Mouse (Mus musculus) MEL (cell line): Measurements from ENCODE around the gene Siae. TPM values are rescaled to one million over a fixed set of nuclear protein-coding genes. Genes with fewer than 3 reads are reported as not detected.

ENCODE experiments used
- DNase-seq: peaks from one replicate; pipeline ENCODE4 v3.0.0; 2011; ENCODE audit warnings: low read depth, low spot score
- H3K27ac ChIP-seq: 2 replicates; pipeline ENCODE4 v1.5.1; 2012; ENCODE audit warnings: low read depth, mild to moderate bottlenecking, control low read depth, low read length, moderate library complexity; ENCODE audit not compliant: control insufficient read depth
- H3K27me3 ChIP-seq, 2 experiments: fragments of 150-350 bp in 1 of 2; sonication (generic) in 1 of 2; 2 replicates each; pipeline ENCODE4 v1.6.1; 2012; ENCODE audit warnings: low read length in 2 of 2, mild to moderate bottlenecking in 2 of 2, improper control_type of control experiment in 1 of 2, moderate library complexity in 1 of 2; ENCODE audit not compliant: insufficient read depth in 2 of 2, control insufficient read depth in 1 of 2
- H3K36me3 ChIP-seq, 2 experiments: 2 replicates each; pipeline ENCODE4 v1.6.1; 2012 to 2014; ENCODE audit warnings: low read length in 2 of 2, improper control_type of control experiment in 1 of 2, inconsistent platforms in 1 of 2, mild to moderate bottlenecking in 1 of 2; ENCODE audit not compliant: insufficient read depth in 2 of 2, control insufficient read depth in 1 of 2
- H3K4me1 ChIP-seq, 2 experiments: fragments of 150-350 bp in 1 of 2; sonication (generic) in 1 of 2; 2 replicates each; pipeline ENCODE4 v1.6.1; 2012; ENCODE audit warnings: low read length in 2 of 2, improper control_type of control experiment in 1 of 2, mild to moderate bottlenecking in 1 of 2; ENCODE audit not compliant: insufficient read depth in 2 of 2, control insufficient read depth in 1 of 2
- H3K4me3 ChIP-seq, 2 experiments: fragments of 150-350 bp in 1 of 2; sonication (generic) in 1 of 2; 2 replicates each; pipeline ENCODE4 v1.5.1; 2012; ENCODE audit warnings: low read depth in 2 of 2, low read length in 2 of 2, mild to moderate bottlenecking in 2 of 2, moderate library complexity in 2 of 2, control low read depth in 1 of 2, improper control_type of control experiment in 1 of 2; ENCODE audit not compliant: control insufficient read depth in 1 of 2, insufficient read depth in 1 of 2
- H3K79me2 ChIP-seq: 2 replicates; pipeline ENCODE4 v1.6.1; 2012; ENCODE audit warnings: mild to moderate bottlenecking, low read length, moderate library complexity; ENCODE audit not compliant: control insufficient read depth, poor library complexity, insufficient read depth
- H3K9ac ChIP-seq: 2 replicates; pipeline ENCODE4 v1.6.1; 2012; ENCODE audit warnings: low read depth, mild to moderate bottlenecking, control low read depth, low read length, moderate library complexity; ENCODE audit not compliant: control insufficient read depth, poor library complexity, severe bottlenecking
- H3K9me3 ChIP-seq: fragments of 150-350 bp; sonication (generic); replicated peaks from 2 replicates; pipeline ENCODE4 v1.6.1; 2012; ENCODE audit warnings: mild to moderate bottlenecking, low read length, improper control_type of control experiment, moderate library complexity; ENCODE audit not compliant: insufficient read depth
- CHD1 ChIP-seq: IDR thresholded peaks from 2 replicates; pipeline ENCODE4 v1.6.1; 2012; ENCODE audit warnings: low read depth, mild to moderate bottlenecking, inconsistent platforms, low read length, improper control_type of control experiment
- CHD2 ChIP-seq: IDR thresholded peaks from 2 replicates; pipeline ENCODE4 v1.6.1; 2011; ENCODE audit warnings: low read length, improper control_type of control experiment
- CTCF ChIP-seq, 3 experiments: IDR thresholded peaks in 2 of 3; conservative IDR thresholded peaks in 1 of 3; 2 replicates each; pipeline ENCODE4 v1.5.1; 2011 to 2012; ENCODE audit warnings: low read length in 3 of 3, low read depth in 2 of 3, mild to moderate bottlenecking in 2 of 3, improper control_type of control experiment in 1 of 3, inconsistent platforms in 1 of 3, mixed read lengths in 1 of 3, moderate library complexity in 1 of 3; ENCODE audit not compliant: control insufficient read depth in 1 of 3, insufficient read depth in 1 of 3, poor library complexity in 1 of 3, severe bottlenecking in 1 of 3
- ELF1 ChIP-seq: IDR thresholded peaks from 2 replicates; pipeline ENCODE4 v1.6.1; 2014; ENCODE audit warnings: low read depth, mild to moderate bottlenecking, inconsistent platforms, low read length, improper control_type of control experiment, moderate library complexity
- EP300 ChIP-seq, 2 experiments: IDR thresholded peaks; 2 replicates each; pipeline ENCODE4 v1.6.1; 2011; ENCODE audit warnings: improper control_type of control experiment in 2 of 2, low read length in 2 of 2, low read depth in 1 of 2, mild to moderate bottlenecking in 1 of 2
- ETS1 ChIP-seq: IDR thresholded peaks from 2 replicates; pipeline ENCODE4 v1.6.1; 2012; ENCODE audit warnings: low read depth, mild to moderate bottlenecking, inconsistent platforms, low read length, improper control_type of control experiment, moderate library complexity
- GABPA ChIP-seq: IDR thresholded peaks from 2 replicates; pipeline ENCODE4 v1.6.1; 2012; ENCODE audit warnings: low read depth, mild to moderate bottlenecking, inconsistent platforms, low read length, improper control_type of control experiment, moderate library complexity
- GATA1 ChIP-seq: IDR thresholded peaks from 2 replicates; pipeline ENCODE4 v1.6.1; 2011; ENCODE audit warnings: low read depth, low read length, improper control_type of control experiment
- MAFK ChIP-seq: IDR thresholded peaks from 2 replicates; pipeline ENCODE4 v1.6.1; 2011; ENCODE audit warnings: low read depth, mild to moderate bottlenecking, low read length, improper control_type of control experiment, borderline replicate concordance
- MAX ChIP-seq: IDR thresholded peaks from 2 replicates; pipeline ENCODE4 v1.6.1; 2011; ENCODE audit warnings: low read length, improper control_type of control experiment
- MEF2A ChIP-seq: IDR thresholded peaks from 2 replicates; pipeline ENCODE4 v1.6.1; 2014; ENCODE audit warnings: low read depth, mild to moderate bottlenecking, inconsistent platforms, low read length, improper control_type of control experiment; ENCODE audit not compliant: poor library complexity, insufficient replicate concordance, severe bottlenecking; ENCODE audit errors: extremely low read depth
- NELFE ChIP-seq: IDR thresholded peaks from 2 replicates; pipeline ENCODE4 v1.6.1; 2011; ENCODE audit warnings: low read depth, low read length, improper control_type of control experiment
- NRF1 ChIP-seq: IDR thresholded peaks from 2 replicates; pipeline ENCODE4 v1.6.1; 2014; ENCODE audit warnings: low read depth, mild to moderate bottlenecking, inconsistent platforms, low read length, improper control_type of control experiment, moderate library complexity; ENCODE audit not compliant: poor library complexity, insufficient read depth, severe bottlenecking
- POLR2A ChIP-seq, 2 experiments: IDR thresholded peaks; 2 replicates each; pipeline ENCODE4 v1.6.1; 2011 to 2012; ENCODE audit warnings: low read length in 2 of 2, mild to moderate bottlenecking in 2 of 2, control low read depth in 1 of 2, improper control_type of control experiment in 1 of 2, low read depth in 1 of 2, moderate library complexity in 1 of 2; ENCODE audit not compliant: control insufficient read depth in 1 of 2, insufficient read depth in 1 of 2, poor library complexity in 1 of 2
- POLR2AphosphoS2 ChIP-seq: IDR thresholded peaks from 2 replicates; pipeline ENCODE4 v1.6.1; 2011; ENCODE audit warnings: low read length, improper control_type of control experiment
- TAL1 ChIP-seq: IDR thresholded peaks from 2 replicates; pipeline ENCODE4 v1.6.1; 2012; ENCODE audit warnings: mild to moderate bottlenecking, inconsistent platforms, low read length, moderate library complexity, mixed read lengths
- UBTF ChIP-seq: IDR thresholded peaks from 2 replicates; pipeline ENCODE4 v1.6.1; 2012; ENCODE audit warnings: low read depth, mild to moderate bottlenecking, inconsistent platforms, low read length, improper control_type of control experiment, moderate library complexity, borderline replicate concordance; ENCODE audit not compliant: insufficient read depth
- polyA plus RNA-seq, 2 experiments: library from polyadenylated mRNA; stranded (reverse) in 1 of 2; unstranded in 1 of 2; fragments of >175 nt in 1 of 2; fragments of >200 nt in 1 of 2; gene quantifications; 2 replicates each; pipeline versions ENCODE4 v1.2.1 to v1.2.4; 2012; ENCODE audit warnings: low replicate concordance in 2 of 2, low read depth in 1 of 2; ENCODE audit not compliant: insufficient read length in 2 of 2, insufficient read depth in 1 of 2, missing spikeins in 1 of 2
- total RNA-seq: library from RNA; depleted of rRNA; stranded (reverse); fragments of 300-350 nt; gene quantifications from 2 replicates; pipeline ENCODE4 v1.2.3, GENCODE M21; 2012

Gene Siae
- total and polyA plus RNA-seq, 3 experiments: 4.9 to 9.2 TPM; not detected in 1

DNA sequence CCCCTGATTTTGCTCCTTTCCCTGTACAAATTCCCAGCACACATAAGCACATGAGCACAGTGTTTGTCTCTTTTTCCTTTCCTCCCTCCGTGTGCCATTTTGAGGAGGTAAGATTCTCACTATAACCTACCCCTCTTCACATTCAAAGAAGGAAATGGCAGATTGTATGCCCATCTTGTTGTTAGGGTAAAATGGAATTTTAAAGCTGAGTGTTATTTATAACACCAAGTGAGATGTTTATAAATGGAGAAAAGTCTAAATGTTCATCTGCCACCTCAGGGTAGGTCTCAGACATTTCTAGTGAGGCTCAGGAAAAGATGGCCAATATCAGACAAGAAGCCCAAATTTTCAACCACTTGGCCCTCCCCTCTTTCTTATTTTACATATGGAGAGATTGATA is 69.0 kb downstream of the Siae start:
- no peaks in the 10 kb centered on the region for H3K4me1 ChIP-seq
- no peaks in the 10 kb centered on the region for H3K9me3 ChIP-seq
- no peaks in the 10 kb centered on the region for H3K79me2 ChIP-seq
- H3K27me3 ChIP-seq: no peaks in the 10 kb centered on the region
- no peaks in the 10 kb centered on the region for H3K36me3 ChIP-seq
- no peak overlapping the region for H3K27ac ChIP-seq
- TF ChIP-seq MAX (no peak), CHD2 (no peak), CHD1 (no peak)
- DNase-seq: no peak
- H3K9ac ChIP-seq: no peak overlapping the region
- H3K4me3 ChIP-seq: no peak overlapping the region

DNA sequence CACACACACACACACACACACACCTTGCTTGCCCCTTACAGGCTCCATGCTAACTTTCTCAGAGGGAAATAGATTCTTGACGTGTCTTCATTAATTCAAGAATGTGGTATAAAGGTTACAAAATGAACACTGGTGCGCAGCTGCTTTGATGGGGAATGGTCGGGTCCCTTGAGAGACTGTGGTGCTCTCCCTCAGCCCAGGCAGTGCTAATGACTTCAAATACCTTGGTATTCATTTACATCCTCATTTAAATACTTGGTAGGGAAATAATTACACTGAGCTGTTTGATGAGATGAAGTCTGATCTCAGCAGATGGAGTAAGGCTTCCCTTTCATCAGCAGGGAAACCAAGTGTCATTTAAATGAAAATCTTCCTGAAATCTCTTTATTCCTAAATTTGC is 69.6 kb downstream of the Siae start:
- Histone ChIP-seq H3K4me3 (no peak overlapping the region), H3K27ac (no peak overlapping the region), H3K27me3 (no peaks in the 10 kb centered on the region), H3K4me1 (no peaks in the 10 kb centered on the region; a peak in 1 of 4 replicates), H3K9me3 (no peaks in the 10 kb centered on the region), H3K79me2 (no peaks in the 10 kb centered on the region), H3K36me3 (peaks cover 0 to 3% of the 10 kb centered on the region in 2 experiments; a peak in 2 of 4 replicates), H3K9ac (no peak overlapping the region)
- no peak for DNase-seq
- TF ChIP-seq CTCF (IDR thresholded peaks at IDR 0.05 in 2 of 3, conservative IDR thresholded peaks at IDR 0.05 in 1 of 3; ENCODE audit: control insufficient read depth in 1 of 3, insufficient read depth in 1 of 3, low read depth in 2 of 3, low read length in 3 of 3, poor library complexity in 1 of 3, severe bottlenecking in 1 of 3) (no peak), MAFK (no peak), ELF1 (no peak), MEF2A (no peak), ETS1 (no peak), NRF1 (no peak), NELFE (no peak), EP300 (IDR thresholded peaks at IDR 0.05; ENCODE audit: low read depth in 1 of 2, low read length in 2 of 2) (no peak), GATA1 (no peak), POLR2AphosphoS2 (no peak), TAL1 (no peak), UBTF (no peak), POLR2A (IDR thresholded peaks at IDR 0.05; ENCODE audit: control insufficient read depth in 1 of 2, insufficient read depth in 1 of 2, low read depth in 1 of 2, low read length in 2 of 2, poor library complexity in 1 of 2) (no peak), GABPA (no peak)
